Mouse (Mus musculus) kidney, adult 2 months (tissue): ENCODE measurements around the gene Zfp934.
"Not testable (repeated sequence)": the region's sequence is repeated elsewhere in the genome, so short reads cannot be mapped to it uniquely, and the experiment has no call there.

Experiments
- CTCF ChIP-seq: fragments of 200-500 bp; conservative IDR thresholded peaks from 2 replicates; pipeline ENCODE4 v1.5.1; 2011; ENCODE audit warnings: low read depth, mild to moderate bottlenecking, control low read depth, low read length, moderate library complexity, mixed read lengths; ENCODE audit not compliant: insufficient read depth, insufficient read length
- POLR2A ChIP-seq: fragments of 200-500 bp; IDR thresholded peaks from one replicate; pipeline ENCODE4 v1.6.1; 2011; ENCODE audit warnings: low read depth, low read length, control low read depth

- not testable (repeated sequence) for TF ChIP-seq CTCF, POLR2A
These were observed 40.9 kb downstream of the Zfp934 start for GRCm38 (mm10) chr13:62530129-62530528.
